Mouse (Mus musculus) layer of hippocampus, postnatal 25 days (tissue): Measurements from ENCODE around the gene Tmem169. TPM values are rescaled to one million over a fixed set of nuclear protein-coding genes. Genes with fewer than 3 reads are reported as not detected.

Experiments used
- DNase-seq, 2 experiments: peaks; one replicate each; pipeline ENCODE4 v3.0.0; 2022; ENCODE audit warnings: mixed read lengths in 2 of 2, low spot score in 1 of 2; ENCODE audit errors: extremely low spot score in 1 of 2
- total RNA-seq, 2 experiments: library from RNA; stranded (reverse); gene quantifications; 2 replicates each; pipeline ENCODE4 v1.2.3; 2021

The Tmem169 gene
- total RNA-seq, 2 experiments from 2014 or later: 18.0 to 20.6 TPM

DNA sequence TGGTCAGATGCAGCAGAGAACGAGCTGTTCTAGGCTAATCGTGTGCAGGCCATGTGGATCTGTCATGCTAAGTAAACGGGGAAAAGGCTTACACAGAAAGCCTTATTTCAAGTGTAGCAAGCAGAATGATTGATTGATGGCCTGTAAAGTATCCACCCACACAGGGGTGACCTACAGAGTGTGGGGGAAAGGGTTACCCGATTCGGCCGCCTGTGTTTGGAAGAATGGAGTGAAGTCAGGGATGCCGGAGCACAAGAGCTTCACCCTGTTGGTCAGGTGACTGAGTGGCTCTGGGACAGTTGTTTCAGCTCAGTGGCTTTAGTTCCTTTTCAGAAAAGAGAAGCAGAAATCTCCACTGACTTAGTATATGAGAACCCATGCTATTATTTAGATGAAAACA, 32.7 kb downstream of the Tmem169 start:
- no peak for DNase-seq

GRCm38 (mm10) chr1:72320759-72321158, 36.6 kb downstream of the Tmem169 start:
- no peak for DNase-seq

DNA sequence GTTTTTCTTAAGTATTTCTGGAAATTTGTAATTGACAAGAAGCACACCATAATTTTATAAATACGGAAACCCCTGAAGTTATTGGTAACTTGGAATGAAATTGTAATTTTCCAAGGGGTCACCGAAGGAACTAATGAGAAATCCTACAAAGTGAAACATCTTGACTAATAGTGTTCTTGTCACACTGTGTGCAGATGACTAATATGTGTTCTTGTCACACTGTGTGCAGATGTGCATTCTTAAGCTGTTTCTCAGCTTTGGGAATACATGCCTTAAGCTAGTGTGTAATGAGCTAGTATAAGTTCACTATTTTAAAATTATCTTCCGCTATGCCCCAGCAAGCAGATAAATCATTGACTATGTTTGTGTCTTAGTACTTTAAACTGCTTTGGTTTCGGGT, 39.1 kb downstream of the Tmem169 start:
- DNase-seq: no peak

DNA sequence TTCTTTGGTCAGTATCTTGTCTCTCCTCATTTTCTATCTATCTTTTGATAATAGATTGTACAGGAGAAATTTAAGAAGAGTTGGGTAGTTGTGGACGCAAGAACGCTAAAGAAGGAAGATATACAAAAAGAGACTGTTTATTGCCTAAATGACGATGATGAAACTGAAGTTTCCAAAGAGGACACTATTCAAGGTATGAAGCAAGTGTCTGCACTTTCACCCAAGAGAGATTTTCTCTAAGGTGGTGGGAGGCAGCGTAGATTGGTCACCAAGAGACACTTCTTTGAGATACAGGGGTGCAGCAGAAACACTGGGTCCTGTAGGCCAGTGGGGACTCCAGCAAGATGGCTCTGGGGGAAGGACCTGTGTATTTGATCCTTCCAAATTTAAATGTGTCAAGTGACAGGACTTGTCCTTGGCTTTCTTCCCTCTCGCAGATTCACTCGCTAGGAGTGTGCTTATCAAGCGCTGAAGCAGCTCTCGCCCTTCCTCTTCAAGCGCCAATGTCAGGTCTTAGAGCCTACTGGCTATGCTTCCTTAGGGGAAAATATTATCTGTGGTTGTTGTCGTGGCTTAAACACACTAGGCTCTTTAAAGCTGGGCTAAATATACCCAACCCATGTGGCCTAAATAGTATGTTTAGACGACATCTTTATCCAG, 42.1 kb downstream of the Tmem169 start:
- DNase-seq: no peak

DNA sequence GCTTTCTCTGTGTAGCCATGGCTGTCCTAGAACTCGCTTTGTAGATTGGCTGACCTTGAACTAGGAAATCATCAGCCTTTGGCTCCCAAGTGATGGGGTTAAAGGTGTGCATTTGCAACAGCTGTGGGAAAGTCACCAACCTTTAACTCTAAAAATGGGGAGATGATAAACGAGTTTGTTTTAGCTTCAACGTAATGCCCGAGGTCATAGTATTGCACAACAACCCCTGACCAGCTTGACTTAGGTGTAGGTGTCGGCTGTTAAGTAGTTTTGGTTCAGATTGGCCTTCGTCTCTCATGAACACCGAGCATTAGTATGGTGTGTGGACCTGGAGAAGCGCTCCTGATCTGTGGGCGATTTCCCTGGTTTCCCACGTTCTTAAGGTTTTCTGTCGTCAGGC, 50.6 kb downstream of the Tmem169 start:
- DNase-seq: no peak

DNA sequence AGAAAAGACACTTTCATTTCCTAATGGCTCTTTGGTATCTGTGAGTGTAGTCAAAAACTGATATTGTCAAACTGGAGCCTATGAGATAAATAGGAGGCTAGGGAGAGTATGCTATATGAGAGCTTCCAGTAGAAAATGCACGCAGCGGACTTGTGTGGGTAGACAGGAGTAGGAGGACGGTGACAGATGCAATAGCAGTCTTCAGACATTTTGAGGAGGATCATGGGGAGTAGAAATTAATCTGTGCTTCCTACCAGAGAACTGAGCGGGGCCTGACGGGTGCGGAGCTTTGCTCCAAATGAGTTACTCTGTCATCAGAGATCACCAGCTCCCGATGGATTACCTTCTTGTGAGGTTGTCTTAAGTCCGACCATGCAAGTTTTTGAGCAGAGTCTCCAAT, 52.6 kb downstream of the Tmem169 start:
- no peak for DNase-seq

DNA sequence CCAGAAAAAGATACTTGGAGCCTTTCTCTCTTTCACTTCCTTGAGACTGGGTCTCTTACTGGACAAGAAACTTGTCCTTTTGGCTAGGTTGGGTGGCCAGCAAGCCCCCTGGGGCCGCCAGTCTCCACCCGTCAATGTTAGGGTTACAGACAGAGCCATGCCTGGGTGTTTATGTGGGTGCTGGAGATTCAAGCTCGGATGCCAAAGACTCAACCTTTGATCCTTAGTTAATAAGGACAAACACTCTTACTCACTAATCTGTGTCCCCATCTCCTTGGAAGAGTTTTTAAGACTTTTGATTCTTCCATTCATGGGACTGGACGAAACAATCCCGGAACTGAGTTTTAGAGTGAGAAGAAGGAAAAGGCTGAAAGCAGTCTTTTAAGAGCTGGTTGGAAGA, 54.2 kb downstream of the Tmem169 start:
- no peak for DNase-seq

DNA sequence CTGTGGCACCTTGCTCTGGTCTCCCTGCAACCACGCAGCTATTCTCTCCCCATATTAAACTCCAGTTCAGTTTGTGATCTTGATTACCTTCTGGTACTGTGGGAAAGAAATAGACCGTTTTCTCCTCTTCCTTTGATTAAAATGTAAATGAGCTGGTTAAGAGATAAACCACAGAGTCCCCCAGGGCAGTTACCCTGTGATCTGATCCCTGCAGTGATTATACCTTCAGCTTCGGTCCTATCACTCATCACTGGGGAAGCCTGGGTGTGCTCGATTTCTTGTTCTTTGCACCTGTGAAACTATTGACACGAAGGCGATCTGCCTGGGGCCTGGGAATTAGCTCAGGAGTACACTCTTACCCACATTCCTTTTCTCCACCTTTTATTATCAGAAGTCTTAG, 63.7 kb downstream of the Tmem169 start:
- no peak for DNase-seq

Other genes starting within 250 kb of the Tmem169 start
- gene Mreg, start 72.1 kb upstream of the Tmem169 start, total RNA-seq: 1 to 10 TPM; 3.5 to 4.0 TPM
- gene Pecr, start 55 bp upstream of the Tmem169 start, total RNA-seq: 1 to 10 TPM; 5.2 to 5.9 TPM
- 10 to 100 TPM; 13.1 to 13.9 TPM for gene Xrcc5, start 23.1 kb downstream of the Tmem169 start, total RNA-seq